Mouse (Mus musculus): Measurements from ENCODE around the gene Zfp575. TPM values are rescaled to one million over a fixed set of nuclear protein-coding genes. Genes with fewer than 3 reads are reported as not detected.

The Zfp575 gene
- polyA plus RNA-seq (2017; shearing (Covaris generic)): 0.21 TPM

DNA sequence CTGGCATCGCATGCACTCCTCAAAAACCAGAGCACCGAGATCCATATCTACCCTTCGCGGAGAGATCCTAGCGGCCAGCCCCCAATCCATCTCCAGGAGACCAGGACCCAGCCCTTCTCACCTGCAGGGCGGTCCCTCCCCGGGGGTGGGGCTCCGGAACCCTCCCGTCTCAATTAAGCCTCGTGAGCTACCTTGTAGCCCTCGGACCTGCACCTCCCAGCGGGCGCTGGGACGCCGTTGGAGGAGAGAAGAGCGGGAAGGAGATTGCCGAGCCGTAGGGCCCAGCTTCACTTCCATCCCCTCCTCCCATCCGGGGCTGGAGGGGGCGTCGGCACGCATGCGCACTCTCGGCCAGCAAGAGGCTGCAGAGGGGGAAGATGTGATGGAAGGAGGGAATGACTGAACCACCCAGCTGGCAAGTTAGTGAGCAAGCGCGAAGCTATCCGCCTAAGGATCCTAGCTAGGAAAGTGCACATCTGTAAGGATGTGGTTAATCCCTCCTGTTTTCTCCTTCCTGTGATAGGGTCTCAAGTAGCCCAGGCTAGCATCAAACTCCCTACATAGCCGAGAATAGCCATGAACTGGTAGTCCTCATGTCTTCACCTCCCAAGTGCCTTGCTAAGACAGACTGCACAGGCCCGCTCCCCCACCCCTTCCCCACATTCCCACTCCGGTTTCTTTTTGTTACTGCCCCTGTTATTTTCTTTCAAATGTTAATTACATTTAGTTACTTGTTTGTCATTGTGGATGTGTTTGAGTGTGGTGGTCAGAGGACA is at the start of gene Zfp575, which contains the start of gene Ethe1:
Gene Zfp575, minus strand, starts transcription at position 312 of the 776 bp plus-strand sequence.
Gene Ethe1, plus strand, starts transcription at position 214 of the 776 bp plus-strand sequence.

DNA sequence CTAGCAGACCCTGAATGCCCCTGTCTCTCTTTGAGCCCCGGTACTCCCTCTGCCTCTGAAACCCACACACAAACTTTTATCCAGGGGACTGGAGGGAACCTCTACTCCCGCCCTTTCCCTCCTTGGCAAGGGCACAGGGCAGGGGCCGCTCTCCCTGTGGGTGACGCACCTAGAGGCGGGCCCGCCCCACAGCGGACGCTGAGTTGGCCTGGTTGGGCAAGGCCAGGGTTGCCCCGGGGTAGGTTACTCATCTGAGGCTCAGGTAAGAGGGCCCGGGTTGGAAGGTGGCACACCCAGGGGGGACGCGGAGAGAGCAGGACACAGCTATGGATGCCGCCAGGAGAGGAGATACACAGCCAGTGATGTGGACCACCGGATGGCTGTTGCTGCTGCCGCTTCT is 48.8 kb upstream of the Zfp575 start, which contains the start of gene Lypd3:
Gene Lypd3, plus strand, starts transcription at position 287 of the 400 bp plus-strand sequence.

DNA sequence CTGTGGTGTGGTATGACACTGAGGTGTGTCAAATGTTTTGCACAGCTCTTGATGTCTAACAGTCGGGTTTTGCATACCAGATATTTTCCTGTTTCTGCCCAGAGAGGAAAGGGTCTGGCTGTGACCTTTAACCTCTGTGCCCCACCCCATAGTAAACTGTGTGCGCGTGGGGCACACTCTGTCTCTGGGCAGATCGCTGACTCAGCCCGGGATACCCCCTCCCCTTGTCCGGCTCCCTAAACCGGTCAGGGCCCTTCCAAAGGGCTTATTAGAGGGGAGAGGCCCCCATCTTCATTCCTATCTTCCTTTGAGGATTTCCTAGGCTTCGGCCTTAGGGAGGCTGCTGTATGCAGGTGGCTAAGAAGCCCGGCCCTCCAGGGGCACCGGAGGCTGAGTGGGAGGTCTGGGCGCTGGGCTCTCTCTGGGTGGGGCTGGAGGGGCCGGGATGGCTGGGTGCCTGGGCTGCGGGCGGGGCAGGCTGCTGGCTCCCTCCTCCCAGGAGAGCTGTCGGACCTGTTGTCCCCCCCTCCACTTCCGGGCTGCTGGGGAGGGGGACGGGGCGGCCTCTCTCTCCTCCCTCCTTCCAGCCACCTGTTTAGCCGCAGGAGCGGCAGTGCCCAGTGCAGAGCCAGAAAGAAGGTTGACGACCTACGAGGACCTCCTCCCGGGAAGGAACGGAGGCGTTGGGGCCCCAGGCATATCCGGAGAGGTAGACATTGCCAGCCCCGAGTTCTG is 22.9 kb upstream of the Zfp575 start, which contains the start of gene Phldb3:
Gene Phldb3, plus strand, starts transcription at position 620 of the 735 bp plus-strand sequence.

DNA sequence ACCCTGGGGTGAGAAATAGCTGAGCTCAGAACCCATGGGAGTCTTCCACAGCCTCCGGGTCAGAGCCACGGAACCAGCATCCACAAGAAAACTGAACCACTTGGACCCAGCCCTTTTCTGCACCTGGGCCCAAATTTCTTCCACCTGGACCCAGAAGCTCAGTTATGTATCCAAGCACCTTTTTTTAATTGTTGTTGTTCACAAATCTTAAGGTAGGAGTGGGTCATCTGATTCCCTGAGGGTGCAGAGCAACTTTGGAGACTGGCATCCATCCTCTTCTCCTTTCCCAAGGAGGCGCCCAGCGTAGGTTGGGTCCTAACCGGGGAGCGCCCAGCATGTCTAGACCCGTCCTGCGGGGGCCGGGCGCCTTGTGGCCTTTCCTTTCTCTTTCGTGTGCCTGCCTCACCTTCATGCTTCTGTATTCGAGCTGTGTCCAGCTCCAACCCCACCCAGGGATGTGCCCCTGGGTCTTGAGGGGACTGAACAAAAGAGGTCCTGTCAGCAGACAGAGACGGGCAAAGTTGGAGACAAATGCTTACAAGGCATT is 41.3 kb downstream of the Zfp575 start, which contains the start of the genes Pinlyp and Xrcc1:
Gene Pinlyp, minus strand, starts transcription at position 51 of the 547 bp plus-strand sequence.
Gene Xrcc1, plus strand, starts transcription at position 222 of the 547 bp plus-strand sequence.

Other genes starting within 250 kb of the Zfp575 start
- gene Lypd5, start 238.4 kb downstream of the Zfp575 start, polyA plus RNA-seq (2017; shearing (Covaris generic)): not detected
- 174 TPM for gene Kcnn4, start 217.4 kb downstream of the Zfp575 start, polyA plus RNA-seq (2017; shearing (Covaris generic))
- gene Smg9, start 188.0 kb downstream of the Zfp575 start, polyA plus RNA-seq (2017; shearing (Covaris generic)): 61.3 TPM
- not detected for gene Irgc1, start 135.3 kb downstream of the Zfp575 start, polyA plus RNA-seq (2017; shearing (Covaris generic))
- gene Plaur, start 125.2 kb downstream of the Zfp575 start, polyA plus RNA-seq (2017; shearing (Covaris generic)): 0.96 TPM
- not detected for gene Cadm4, start 105.6 kb downstream of the Zfp575 start, polyA plus RNA-seq (2017; shearing (Covaris generic))
- gene Zfp428, start 80.6 kb downstream of the Zfp575 start, polyA plus RNA-seq (2017; shearing (Covaris generic)): 1.6 TPM
- gene AC161166.1, start 75.2 kb downstream of the Zfp575 start, polyA plus RNA-seq (2017; shearing (Covaris generic)): not detected
- gene Irgq, start 57.0 kb downstream of the Zfp575 start, polyA plus RNA-seq (2017; shearing (Covaris generic)): 1.2 TPM
- not detected for gene Pinlyp, start 41.5 kb downstream of the Zfp575 start, polyA plus RNA-seq (2017; shearing (Covaris generic))
- 74.3 TPM for gene Xrcc1, start 41.4 kb downstream of the Zfp575 start, polyA plus RNA-seq (2017; shearing (Covaris generic))
- 19.8 TPM for gene Ethe1, start 98 bp downstream of the Zfp575 start, polyA plus RNA-seq (2017; shearing (Covaris generic))
- gene Phldb3, start 23.1 kb upstream of the Zfp575 start, polyA plus RNA-seq (2017; shearing (Covaris generic)): 0.89 TPM
- gene Lypd3, start 48.9 kb upstream of the Zfp575 start, polyA plus RNA-seq (2017; shearing (Covaris generic)): not detected
- gene Tex101, start 89.0 kb upstream of the Zfp575 start, polyA plus RNA-seq (2017; shearing (Covaris generic)): not detected
- gene BC049730, start 121.6 kb upstream of the Zfp575 start, polyA plus RNA-seq (2017; shearing (Covaris generic)): not detected
- not detected for gene Gm4763, start 139.3 kb upstream of the Zfp575 start, polyA plus RNA-seq (2017; shearing (Covaris generic))
- 0.21 TPM for gene Cd177, start 172.7 kb upstream of the Zfp575 start, polyA plus RNA-seq (2017; shearing (Covaris generic))
- not detected for gene Ceacam10, start 189.6 kb upstream of the Zfp575 start, polyA plus RNA-seq (2017; shearing (Covaris generic))

All from inflammation-experienced regulatory T-cells, adult 16 weeks (primary cell).